Mouse (Mus musculus): ENCODE data around the gene Gbe1. TPM values are rescaled to one million over a fixed set of nuclear protein-coding genes. Genes with fewer than 3 reads are reported as not detected.

Gene Gbe1
- polyA plus RNA-seq, 1 experiment from 2014 or later = 13.3 TPM

DNA sequence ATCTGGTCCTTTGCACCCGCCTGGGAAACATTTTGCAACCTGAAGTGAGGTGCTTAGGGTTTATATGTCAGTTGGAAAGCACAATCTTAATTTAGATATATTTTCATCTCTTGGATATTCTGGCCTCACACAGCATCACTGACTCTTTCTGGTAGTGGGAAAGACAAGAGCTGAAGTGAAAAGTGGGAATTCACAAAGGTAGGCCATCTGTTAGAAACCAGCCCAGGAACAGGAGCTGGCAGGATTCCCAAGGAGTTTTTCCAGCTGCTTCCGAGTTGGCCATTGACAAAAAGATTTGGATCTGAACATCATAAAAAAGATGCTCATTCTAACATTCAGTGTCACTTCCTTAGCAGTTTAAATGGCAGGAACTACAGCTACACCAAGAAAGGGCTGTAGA lies 294.6 kb downstream of the Gbe1 start:
- Histone ChIP-seq H3K4me1 (replicated peaks) (no peaks in the 10 kb centered on the region), H3K27ac (no peak overlapping the region), H3K9me3 (no peaks in the 10 kb centered on the region), H3K4me3 (replicated peaks) (no peak overlapping the region), H3K27me3 (no peaks in the 10 kb centered on the region), H3K9ac (replicated peaks) (no peak overlapping the region), H3K4me2 (replicated peaks) (no peak overlapping the region), H3K36me3 (no peaks in the 10 kb centered on the region)
- no peak for ATAC-seq
- 87% methylated on average over 2 of the region's 2 CpGs for WGBS

DNA sequence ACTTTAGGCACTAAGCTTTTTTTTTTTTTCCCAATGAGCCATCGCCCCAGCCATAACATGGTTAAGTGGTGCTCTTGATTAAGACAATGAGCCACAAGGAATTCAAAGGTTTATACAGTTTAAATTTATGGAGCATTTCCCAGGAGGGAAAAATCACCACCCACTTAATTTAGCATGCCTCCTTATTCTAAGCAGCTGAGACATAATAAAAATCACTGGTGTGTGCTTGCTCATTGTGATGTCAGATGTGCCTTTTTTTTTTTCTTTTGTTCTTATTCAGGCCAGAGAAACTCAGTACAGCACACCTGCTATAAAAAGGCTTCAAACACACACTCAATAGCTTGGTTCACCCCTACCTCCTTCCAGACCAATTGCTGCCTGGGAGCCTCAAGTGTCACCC lies 303.9 kb downstream of the Gbe1 start:
- Histone ChIP-seq H3K4me2 (replicated peaks) (no peak overlapping the region), H3K36me3 (no peaks in the 10 kb centered on the region), H3K4me3 (replicated peaks) (no peak overlapping the region), H3K4me1 (replicated peaks) (no peaks in the 10 kb centered on the region), H3K27ac (no peak overlapping the region), H3K9me3 (no peaks in the 10 kb centered on the region), H3K9ac (replicated peaks) (no peak overlapping the region), H3K27me3 (no peaks in the 10 kb centered on the region)
- WGBS = 70% methylated on average over 1 of the region's 1 CpGs
- no peak for ATAC-seq

DNA sequence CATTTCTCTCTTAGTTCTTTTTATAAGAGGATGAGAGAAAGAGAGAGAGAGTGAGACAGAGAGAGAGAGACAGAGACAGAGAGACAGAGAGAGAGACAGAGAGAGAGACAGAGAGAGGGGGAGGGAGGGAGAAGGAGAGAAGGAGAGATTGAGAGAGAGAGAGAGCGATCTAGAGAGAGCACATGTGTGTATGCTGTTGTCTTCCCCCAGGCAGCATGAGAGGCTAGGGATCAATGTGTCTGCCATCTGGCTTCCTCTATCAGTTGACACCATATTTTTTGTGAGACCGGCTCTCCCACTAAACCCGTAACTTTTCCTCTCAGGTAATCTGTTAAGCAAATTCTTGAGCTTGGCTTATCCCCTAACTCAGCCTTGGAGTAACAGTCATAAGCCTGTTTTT lies 304.4 kb downstream of the Gbe1 start:
- WGBS = 83% methylated on average over 3 of the region's 3 CpGs
- Histone ChIP-seq H3K27me3 (no peaks in the 10 kb centered on the region), H3K4me1 (replicated peaks) (no peaks in the 10 kb centered on the region), H3K9ac (replicated peaks) (no peak overlapping the region), H3K4me3 (replicated peaks) (no peak overlapping the region), H3K27ac (no peak overlapping the region), H3K36me3 (no peaks in the 10 kb centered on the region), H3K9me3 (no peaks in the 10 kb centered on the region), H3K4me2 (replicated peaks) (no peak overlapping the region)
- ATAC-seq = no peak

Measured in midbrain, embryonic 13.5 days (tissue).